Mouse (Mus musculus): Measurements from ENCODE around the gene Pllp.

DNA sequence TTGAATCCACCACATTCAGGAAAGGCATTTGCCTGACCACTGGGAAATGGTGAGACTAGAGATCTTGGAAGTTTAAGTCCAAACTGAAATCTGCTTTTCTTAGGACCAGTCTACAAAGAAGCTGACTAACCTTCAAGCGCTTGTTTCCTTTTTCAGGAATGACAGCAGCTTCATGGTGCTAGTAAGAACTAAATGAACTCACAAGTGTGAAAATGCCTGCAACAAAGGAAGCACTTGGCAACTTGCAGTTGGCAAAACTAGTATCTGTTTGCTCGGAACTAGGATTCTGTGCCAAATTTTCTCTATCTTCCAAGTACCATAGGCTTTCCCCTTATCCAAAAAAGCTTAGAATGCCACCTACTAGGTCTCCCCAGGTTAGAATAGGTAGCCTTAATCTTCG is 49.9 kb downstream of the Pllp start:
- TF ChIP-seq CTCF (IDR thresholded peaks at IDR 0.05; ENCODE audit: borderline replicate concordance, insufficient read depth, low read depth, low read length) (no peak), POLR2A (IDR thresholded peaks at IDR 0.05; ENCODE audit: borderline replicate concordance, insufficient read depth, low read length) (no peak)
